Mouse (Mus musculus) megakaryocyte, adult 5-6 weeks (primary cell): ENCODE data around the gene Xylt2. TPM values are rescaled to one million over a fixed set of nuclear protein-coding genes. Genes with fewer than 3 reads are reported as not detected.
"Not testable (repeated sequence)": the region's sequence is repeated elsewhere in the genome, so short reads cannot be mapped to it uniquely, and the experiment has no call there.

Experiments
- ATAC-seq: 2 replicates; pipeline ENCODE4 v1.8.0; 2016; ENCODE audit warnings: mild to moderate bottlenecking, inconsistent platforms; ENCODE audit not compliant: poor library complexity, severe bottlenecking
- total RNA-seq, 2 experiments: library from RNA; stranded (forward) in 1 of 2; stranded (reverse) in 1 of 2; fragments of 153-499, 151-499 nt in 1 of 2; fragments of 221-1000, 200-1000 nt in 1 of 2; gene quantifications; 2 replicates each; pipeline versions ENCODE4 v1.2.3 to v1.2.4; 2015 to 2017

The Xylt2 gene
- total RNA-seq, 2 experiments from 2014 or later: 2.3 to 4.3 TPM

GRCm38 (mm10) chr11:94677607-94678145 lies 361 bp upstream of the Xylt2 start:
- ATAC-seq: peak; percentile 34; the same call in 1 of the 2 replicates

- no peak for ATAC-seq
Measured at GRCm38 (mm10) chr11:94676308-94676707, 1.0 kb downstream of the Xylt2 start.

- ATAC-seq: no peak
Measured at GRCm38 (mm10) chr11:94675446-94675845, 1.9 kb downstream of the Xylt2 start.

- ATAC-seq: no peak
Measured at GRCm38 (mm10) chr11:94674984-94675383, 2.3 kb downstream of the Xylt2 start.

GRCm38 (mm10) chr11:94665281-94665680 lies 12.0 kb downstream of the Xylt2 start:
- ATAC-seq: no peak

GRCm38 (mm10) chr11:94661344-94661743 lies 16.0 kb downstream of the Xylt2 start:
- no peak for ATAC-seq

GRCm38 (mm10) chr11:94653663-94654436 lies 23.5 kb downstream of the Xylt2 start, which contains the start of the genes Mrpl27 and Eme1:
Mrpl27 (plus strand) TSS chr11:94653767.
Eme1 (minus strand) TSS chr11:94653964.
- peak; percentile 98 for ATAC-seq

- ATAC-seq: no peak
Measured at GRCm38 (mm10) chr11:94652973-94653372, 24.3 kb downstream of the Xylt2 start.

GRCm38 (mm10) chr11:94651241-94651640 lies 26.1 kb downstream of the Xylt2 start:
- not testable (repeated sequence) for ATAC-seq

- no peak for ATAC-seq
Measured at GRCm38 (mm10) chr11:94646457-94646856, 30.9 kb downstream of the Xylt2 start.

- ATAC-seq: no peak
Measured at GRCm38 (mm10) chr11:94644461-94645219, 32.7 kb downstream of the Xylt2 start.

- ATAC-seq: no peak
Measured at GRCm38 (mm10) chr11:94634431-94634830, 42.9 kb downstream of the Xylt2 start.

- ATAC-seq: no peak
Measured at GRCm38 (mm10) chr11:94632988-94633387, 44.3 kb downstream of the Xylt2 start.

GRCm38 (mm10) chr11:94631969-94632368 lies 45.3 kb downstream of the Xylt2 start:
- ATAC-seq: no peak

- ATAC-seq: 0 out of 2 replicates have a peak, but pooled peaks have one; percentile 13
Measured at GRCm38 (mm10) chr11:94630199-94631011, 46.9 kb downstream of the Xylt2 start.

- ATAC-seq: 0 out of 2 replicates have a peak, but pooled peaks have one; percentile 18
Measured at GRCm38 (mm10) chr11:94629884-94630198, 47.5 kb downstream of the Xylt2 start.

GRCm38 (mm10) chr11:94629199-94629883 lies 48.0 kb downstream of the Xylt2 start, which contains the start of gene Lrrc59:
Lrrc59 (plus strand) TSS chr11:94629767.
- ATAC-seq: peak; percentile 100

GRCm38 (mm10) chr11:94622162-94622561 lies 55.2 kb downstream of the Xylt2 start:
- no peak for ATAC-seq

GRCm38 (mm10) chr11:94621458-94621852 lies 55.9 kb downstream of the Xylt2 start:
- no peak for ATAC-seq
